Mouse (Mus musculus): Measurements from ENCODE around the gene Dennd4c. TPM values are rescaled to one million over a fixed set of nuclear protein-coding genes. Genes with fewer than 3 reads are reported as not detected.

The Dennd4c gene
- total RNA-seq, 2 experiments from 2014 or later, result 9.6 to 12.2 TPM

DNA sequence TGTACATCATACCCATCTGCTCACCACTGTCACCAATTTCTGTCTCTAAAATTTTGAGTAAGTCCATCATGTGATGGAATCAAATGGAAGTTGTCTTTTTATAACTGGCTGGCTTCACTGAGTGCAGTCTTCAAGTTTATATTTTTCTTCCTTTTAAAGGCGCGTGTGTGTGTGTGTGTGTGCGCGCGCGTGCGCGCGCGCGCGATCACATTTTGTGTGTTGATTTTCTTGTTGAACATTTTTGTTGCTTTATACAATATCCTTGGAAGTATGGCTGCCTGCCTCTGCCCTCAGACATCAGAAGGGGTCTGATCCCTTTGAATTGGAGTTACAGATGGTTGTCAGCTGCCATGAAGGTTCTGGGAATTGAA is 109.7 kb downstream of the Dennd4c start:
- intact Hi-C loops (cut with DNase I), result loop anchor here (5.0 kb wide), 2 partner anchors 246 to 504 kb away; partner anchors contain the start of gene Haus6

DNA sequence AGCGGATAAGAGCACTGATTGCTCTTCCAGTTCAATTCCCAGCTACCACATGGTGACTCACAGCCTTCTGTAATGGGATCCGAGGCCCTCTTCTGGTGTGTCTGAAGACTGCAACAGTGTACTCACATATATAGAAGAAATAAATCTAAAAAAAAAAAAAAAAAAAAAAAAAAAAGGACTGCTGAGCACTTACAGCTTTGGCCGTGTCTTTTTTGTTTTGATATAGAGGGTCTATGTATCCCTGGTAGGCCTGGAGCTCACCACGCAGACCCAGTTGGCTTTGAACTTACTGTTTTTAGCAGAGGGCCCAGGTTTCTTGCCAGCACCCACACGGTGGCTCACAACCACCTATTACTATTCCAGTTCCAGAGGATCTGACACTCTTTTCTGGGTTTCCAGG is 115.7 kb downstream of the Dennd4c start:
- TF ChIP-seq CTCF (IDR thresholded peaks at IDR 0.05), result no peak; the same call in 1 of the 2 replicates
- intact Hi-C loops (cut with DNase I), result no loop called here

More for the DNA sequence above, 109.7 kb downstream of the Dennd4c start:
- TF ChIP-seq CTCF (IDR thresholded peaks at IDR 0.05), result no peak
- peak overlapping the region; percentile 92 for H3K4me3 ChIP-seq
- DNase-seq (ENCODE audit: extremely low spot score in 1 of 2, low spot score in 2 of 2), result no peak
- H3K27ac ChIP-seq, result peak overlapping the region; percentile 95

DNA sequence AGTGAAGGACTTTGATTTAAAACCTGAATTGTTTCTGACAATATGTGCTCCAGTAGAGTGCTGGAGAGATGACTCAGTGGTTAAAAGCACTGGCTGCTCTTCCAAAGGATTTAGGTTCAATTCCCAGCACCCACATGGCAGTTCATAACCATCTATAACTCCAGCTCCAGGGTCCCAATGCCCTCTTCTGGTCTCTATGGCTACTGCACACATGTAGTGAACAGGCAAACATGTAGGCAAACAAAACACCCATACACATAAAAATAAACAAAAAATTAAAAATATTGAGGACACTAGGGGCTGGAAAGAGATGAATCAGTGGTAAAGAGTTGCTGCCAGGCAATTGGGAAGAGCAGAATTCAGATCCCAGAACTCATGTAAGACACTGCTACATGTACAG is 123.6 kb downstream of the Dennd4c start:
- Histone ChIP-seq H3K27ac (no peak overlapping the region), H3K4me3 (no peak overlapping the region)
- no peak for DNase-seq (ENCODE audit: extremely low spot score in 1 of 2, low spot score in 2 of 2)
- intact Hi-C loops (cut with DNase I), result no loop called here
- TF ChIP-seq CTCF (IDR thresholded peaks at IDR 0.05), result no peak; the same call in 1 of the 2 replicates

More for the DNA sequence above, 115.7 kb downstream of the Dennd4c start:
- no peak overlapping the region for H3K4me3 ChIP-seq
- H3K27ac ChIP-seq, result no peak overlapping the region
- no peak for DNase-seq (ENCODE audit: extremely low spot score in 1 of 2, low spot score in 2 of 2)

DNA sequence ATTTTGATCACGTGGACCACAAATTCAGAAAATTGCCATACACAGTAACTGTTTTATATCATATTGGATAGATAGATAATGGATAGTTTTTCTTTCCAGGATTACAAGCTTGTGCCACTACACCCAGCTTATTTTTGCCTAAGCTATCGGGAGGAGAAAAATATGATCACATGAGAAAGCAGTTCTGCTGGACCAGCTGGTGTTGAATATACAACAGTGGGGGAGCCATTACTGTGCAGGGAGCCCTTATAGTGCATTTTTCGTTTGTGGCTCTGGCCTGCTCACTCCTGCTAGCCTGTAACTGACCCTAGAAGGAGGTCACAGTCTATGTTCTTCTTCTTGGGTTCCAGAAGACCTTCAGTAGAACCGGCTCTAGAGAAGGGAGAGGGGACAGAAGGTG is 124.7 kb downstream of the Dennd4c start:
- TF ChIP-seq CTCF (IDR thresholded peaks at IDR 0.05), result no peak
- no peak for DNase-seq (ENCODE audit: extremely low spot score in 1 of 2, low spot score in 2 of 2)
- Histone ChIP-seq H3K4me3 (no peak overlapping the region), H3K27ac (no peak overlapping the region)
- intact Hi-C loops (cut with DNase I), result no loop called here

DNA sequence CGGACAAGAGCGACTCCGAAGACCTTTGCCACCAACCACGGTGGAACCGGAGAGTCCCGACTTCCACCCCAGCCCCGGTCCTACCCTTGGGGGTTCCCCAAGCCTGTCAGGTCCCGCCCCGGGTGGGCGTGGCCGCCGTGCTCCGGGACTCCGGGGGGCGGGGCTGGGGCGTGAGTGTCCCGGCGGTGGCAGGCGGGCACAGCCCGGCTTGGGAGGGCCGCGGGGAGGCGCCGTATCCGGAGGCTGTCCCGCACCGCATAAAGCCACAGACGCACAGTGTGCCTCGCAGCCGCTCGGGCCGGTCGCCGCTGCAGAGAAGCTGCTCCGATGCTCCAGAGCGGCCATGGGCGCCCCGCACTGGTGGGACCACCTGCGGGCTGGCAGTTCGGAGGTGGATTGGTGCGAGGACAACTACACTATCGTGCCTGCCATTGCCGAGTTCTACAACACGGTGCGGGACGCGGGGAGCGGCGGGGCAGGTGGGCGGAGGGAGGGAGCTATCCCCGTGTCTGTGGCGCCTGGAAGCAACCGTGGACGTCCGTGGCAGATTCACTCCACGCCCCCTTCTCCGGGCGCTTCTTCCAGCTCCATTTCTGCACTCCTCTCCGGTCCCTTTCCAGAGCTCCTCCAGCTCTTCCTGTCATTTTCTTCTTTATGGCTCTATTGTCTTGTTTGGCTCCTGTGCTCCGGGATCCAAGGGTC is 125.9 kb downstream of the Dennd4c start, which contains the start of gene Acer2:
Gene Acer2, plus strand, starts transcription at position 251 of the 702 bp plus-strand sequence.
- intact Hi-C loops (cut with DNase I), result no loop called here
- peak; percentile 24 for TF ChIP-seq CTCF (IDR thresholded peaks at IDR 0.05)
- peak; percentile 68 to 83 for DNase-seq (ENCODE audit: extremely low spot score in 1 of 2, low spot score in 2 of 2)
- Histone ChIP-seq H3K4me3 (peak within 1 kb of the TSS; percentile 67), H3K27ac (peak within 1 kb of the TSS; percentile 53)

DNA sequence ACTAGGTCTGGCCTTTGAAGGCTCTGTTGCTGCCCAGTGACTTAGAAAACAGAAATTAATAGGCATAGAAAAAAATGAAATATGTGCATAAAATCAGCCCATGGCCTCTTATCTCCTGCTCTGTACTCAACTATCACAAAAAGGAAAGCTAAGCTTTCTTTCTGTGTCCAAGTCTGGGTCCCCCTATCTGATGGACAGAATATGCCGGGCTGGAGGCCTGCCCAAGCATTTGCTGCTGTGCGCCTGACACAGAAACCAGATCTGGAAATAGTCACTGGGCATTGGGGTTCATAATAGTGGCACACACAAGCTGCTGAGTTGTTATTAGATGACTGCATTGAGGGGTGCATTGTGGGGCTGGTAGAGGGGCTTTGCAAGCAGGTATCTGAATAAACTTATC is 131.1 kb downstream of the Dennd4c start:
- Histone ChIP-seq H3K27ac (no peak overlapping the region), H3K4me3 (no peak overlapping the region)
- intact Hi-C loops (cut with DNase I), result no loop called here
- DNase-seq (ENCODE audit: extremely low spot score in 1 of 2, low spot score in 2 of 2), result no peak
- no peak for TF ChIP-seq CTCF (IDR thresholded peaks at IDR 0.05)

DNA sequence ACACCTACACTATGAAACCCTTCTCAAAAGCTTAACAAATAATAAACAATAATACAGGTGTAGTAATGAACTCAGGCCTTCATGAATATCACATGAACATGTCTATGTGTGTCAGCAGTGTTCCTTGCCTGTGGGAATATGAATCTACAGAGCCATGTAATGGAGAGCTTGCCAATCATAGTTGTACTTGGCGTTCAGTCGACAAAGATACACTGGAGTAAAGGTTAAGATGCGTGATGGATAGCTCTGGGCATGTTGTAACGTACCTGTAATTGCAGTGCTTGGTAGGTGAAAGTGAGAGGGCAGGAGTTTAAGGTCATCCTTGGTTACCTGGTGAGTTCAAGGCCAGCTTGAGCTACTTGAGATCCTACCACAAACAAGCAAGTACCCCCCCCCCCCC is 132.8 kb downstream of the Dennd4c start:
- TF ChIP-seq CTCF (IDR thresholded peaks at IDR 0.05), result no peak
- intact Hi-C loops (cut with DNase I), result no loop called here
- no peak for DNase-seq (ENCODE audit: extremely low spot score in 1 of 2, low spot score in 2 of 2)
- Histone ChIP-seq H3K27ac (no peak overlapping the region), H3K4me3 (no peak overlapping the region)

DNA sequence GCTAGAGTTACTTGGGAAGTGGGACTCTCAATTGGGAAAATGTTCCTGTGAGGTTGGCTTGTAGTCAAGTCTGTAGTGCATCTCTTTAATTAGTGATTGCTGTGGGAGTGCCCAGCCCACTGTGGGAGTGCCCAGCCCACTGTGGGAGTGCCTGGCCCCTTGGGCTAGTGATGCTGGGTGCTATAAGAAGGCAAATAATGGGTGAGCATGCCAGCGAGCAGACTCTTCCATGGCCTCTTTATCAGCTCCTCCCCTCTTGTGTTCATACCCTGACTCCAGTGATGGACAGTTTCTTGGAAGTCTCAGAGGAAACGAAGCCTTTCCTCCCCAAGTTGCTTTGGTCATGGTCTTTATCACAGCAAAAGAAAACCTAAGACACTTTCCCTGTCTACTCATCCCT is 134.1 kb downstream of the Dennd4c start:
- H3K4me3 ChIP-seq, result no peak overlapping the region
- no peak for TF ChIP-seq CTCF (IDR thresholded peaks at IDR 0.05)
- no peak overlapping the region for H3K27ac ChIP-seq
- no peak for DNase-seq (ENCODE audit: extremely low spot score in 1 of 2, low spot score in 2 of 2)
- intact Hi-C loops (cut with DNase I), result no loop called here

DNA sequence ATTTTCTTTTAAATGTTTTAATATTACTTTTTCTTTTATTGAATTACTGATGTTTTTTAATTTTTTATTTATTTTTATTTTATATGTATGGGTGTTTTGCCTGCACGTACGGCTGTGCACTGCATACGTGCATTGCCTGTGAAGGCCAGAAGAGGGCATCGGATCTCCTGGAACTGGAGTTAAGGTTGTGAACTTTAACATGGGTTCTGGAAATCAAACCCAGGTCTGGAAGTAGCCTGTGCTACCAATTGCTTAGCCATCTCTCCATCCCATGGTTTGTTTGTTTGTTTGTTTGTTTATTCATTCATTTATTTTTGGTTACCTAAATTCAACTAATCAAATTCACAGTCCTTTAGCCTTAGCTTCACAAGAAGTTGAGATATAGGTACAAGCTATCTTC is 136.6 kb downstream of the Dennd4c start:
- peak; percentile 55 for TF ChIP-seq CTCF (IDR thresholded peaks at IDR 0.05)
- no peak overlapping the region for H3K27ac ChIP-seq
- intact Hi-C loops (cut with DNase I), result no loop called here
- H3K4me3 ChIP-seq, result no peak overlapping the region
- DNase-seq (ENCODE audit: extremely low spot score in 1 of 2, low spot score in 2 of 2), result no peak

DNA sequence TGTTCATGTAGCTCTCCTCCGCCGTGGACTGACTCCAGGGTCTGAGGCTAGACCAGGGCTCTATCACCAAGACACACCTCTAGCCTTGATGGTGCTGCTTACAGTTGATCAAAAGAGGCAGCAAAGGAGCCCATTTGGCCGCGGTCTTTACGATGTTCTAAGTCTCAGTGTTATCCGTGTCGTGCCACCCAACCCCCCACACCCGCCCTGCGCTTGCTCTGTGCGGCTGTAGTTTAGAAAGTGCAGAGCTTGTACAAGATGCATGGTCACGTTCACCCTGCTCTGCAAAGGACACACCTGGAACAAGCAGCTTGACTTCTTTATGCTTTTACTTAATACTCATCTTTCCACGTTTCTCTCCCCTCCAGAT is 137.4 kb downstream of the Dennd4c start:
- Histone ChIP-seq H3K4me3 (peak overlapping the region; percentile 25), H3K27ac (no peak overlapping the region)
- intact Hi-C loops (cut with DNase I), result no loop called here
- no peak for TF ChIP-seq CTCF (IDR thresholded peaks at IDR 0.05)
- no peak for DNase-seq (ENCODE audit: extremely low spot score in 1 of 2, low spot score in 2 of 2)

DNA sequence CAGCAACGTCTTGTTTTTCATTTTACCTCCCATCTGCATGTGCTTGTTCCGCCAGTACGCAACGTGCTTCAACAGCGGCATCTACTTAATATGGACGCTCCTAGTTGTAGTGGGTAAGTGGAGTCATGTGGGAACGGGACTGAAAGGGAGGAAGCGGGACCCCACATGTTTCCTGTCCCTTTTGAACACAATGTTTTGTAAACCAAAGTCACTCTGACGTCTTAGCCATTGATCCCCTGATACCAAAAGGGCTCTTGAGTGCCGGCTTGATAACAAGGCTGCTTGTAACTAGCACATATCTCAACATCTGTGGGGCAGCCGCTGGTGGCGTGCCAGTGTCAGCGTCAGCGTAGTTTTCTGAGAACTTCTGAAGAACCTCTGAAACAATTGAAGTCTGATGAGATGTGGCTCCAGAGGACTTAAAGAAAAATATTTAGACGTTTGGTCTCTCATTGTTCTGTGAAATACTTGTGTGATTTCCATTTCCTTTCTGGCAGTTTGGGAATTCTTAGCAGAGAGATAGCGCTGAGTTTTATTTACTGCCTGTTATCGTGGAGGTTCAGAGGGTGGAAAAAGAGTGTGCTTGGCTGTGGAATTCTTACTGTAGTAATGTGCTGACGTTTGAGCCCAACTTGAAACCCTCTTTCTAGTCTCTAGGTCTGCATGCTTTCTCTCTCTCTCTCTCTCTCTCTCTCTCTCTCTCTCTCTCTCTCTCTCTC is 138.0 kb downstream of the Dennd4c start:
- no peak for DNase-seq (ENCODE audit: extremely low spot score in 1 of 2, low spot score in 2 of 2)
- peak overlapping the region; percentile 25 for H3K4me3 ChIP-seq
- no peak overlapping the region for H3K27ac ChIP-seq
- TF ChIP-seq CTCF (IDR thresholded peaks at IDR 0.05), result no peak
- intact Hi-C loops (cut with DNase I), result no loop called here

DNA sequence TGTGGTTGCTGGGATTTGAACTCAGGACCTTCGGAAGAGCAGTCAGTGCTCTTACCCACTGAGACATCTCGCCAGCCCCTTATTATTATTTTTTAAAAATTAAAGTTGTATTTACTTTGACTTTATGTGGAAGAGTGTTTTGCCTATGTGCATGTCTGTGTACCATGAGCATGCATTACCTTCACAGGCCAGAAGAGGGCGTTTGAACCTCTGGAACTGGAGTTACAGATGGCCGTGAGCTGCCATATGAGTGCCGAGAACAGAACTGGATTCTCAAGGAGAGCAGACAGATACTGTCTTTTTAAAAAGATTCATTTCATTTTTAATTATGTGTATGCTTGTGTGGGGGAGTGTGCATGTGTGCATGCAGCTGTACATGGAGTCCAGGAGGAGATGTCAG is 139.5 kb downstream of the Dennd4c start:
- no peak overlapping the region for H3K27ac ChIP-seq
- peak; percentile 22 for TF ChIP-seq CTCF (IDR thresholded peaks at IDR 0.05)
- H3K4me3 ChIP-seq, result no peak overlapping the region
- no peak for DNase-seq (ENCODE audit: extremely low spot score in 1 of 2, low spot score in 2 of 2)
- intact Hi-C loops (cut with DNase I), result loop anchor here (2.0 kb wide), 1 partner anchor 37 kb away; no protein-coding TSS in a partner anchor

Measured in left cerebral cortex, adult 2 months (tissue).